Mouse (Mus musculus) urinary bladder, postnatal 0 days (tissue): ENCODE results near the gene Ank3. TPM values are rescaled to one million over a fixed set of nuclear protein-coding genes. Genes with fewer than 3 reads are reported as not detected.

Experiments used
- polyA plus RNA-seq: library from polyadenylated mRNA; unstranded; fragments of >200 nt; fragmentation: Nextera tagmentation; extraction: Ambion mirVana; gene quantifications from 2 replicates; pipeline ENCODE4 v1.2.1, GENCODE M21; 2015

Gene Ank3
- polyA plus RNA-seq: 22.3 and 27.6 TPM in 2 replicates

GRCm38 (mm10) chr10:69398763-69399590 lies at the start of gene Ank3:
TSS of gene Ank3 (plus strand) at chr10:69398773.

DNA sequence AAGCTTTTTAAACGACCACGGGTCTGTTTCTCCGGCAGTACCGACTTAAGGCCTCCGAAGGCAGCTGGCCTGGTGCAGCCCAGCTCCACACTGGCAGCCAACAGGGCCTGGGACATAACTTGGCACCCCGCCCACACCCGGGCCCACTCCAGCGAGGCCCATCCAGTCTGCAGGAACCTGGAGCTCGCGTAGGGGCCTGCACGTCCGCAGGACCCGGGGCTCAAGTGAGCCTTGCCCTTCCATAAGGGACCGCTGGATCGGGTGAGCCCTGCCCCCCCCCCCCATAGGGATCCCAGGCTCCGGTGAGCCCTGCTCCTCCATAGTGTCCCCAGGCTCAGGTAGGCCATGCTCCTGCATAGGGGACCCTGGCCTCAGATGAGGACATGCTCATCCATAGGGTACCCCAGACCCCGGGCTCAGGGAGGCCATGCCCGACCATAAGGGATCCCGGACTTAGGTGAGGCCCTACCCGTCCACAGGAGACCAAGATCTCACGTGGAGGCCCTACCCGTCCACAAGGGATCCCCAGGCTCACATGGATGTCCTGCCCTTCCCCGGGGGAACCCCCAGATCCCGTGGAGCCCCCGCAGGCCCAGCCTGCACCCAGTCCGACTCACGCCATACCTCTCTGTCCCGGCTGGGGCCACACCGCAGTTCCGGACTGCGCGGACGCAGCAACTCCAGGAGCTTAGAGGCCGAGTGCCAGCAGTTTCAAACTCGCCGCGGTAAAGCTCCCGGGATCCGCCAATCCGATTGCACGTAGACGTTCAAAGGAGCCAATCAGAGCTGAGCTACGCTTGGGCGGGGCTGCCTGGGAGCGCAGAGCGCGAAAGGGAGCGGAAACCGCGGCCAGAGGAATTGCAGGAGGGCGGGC lies 46.1 kb upstream of the Ank3 start, which contains the start of gene Cdk1:
Gene Cdk1, minus strand, starts transcription at position 727 of the 874 bp plus-strand sequence.

Other genes starting within 250 kb of the Ank3 start
- 20.0 and 21.6 TPM in 2 replicates for gene Rhobtb1, start 247.3 kb upstream of the Ank3 start, polyA plus RNA-seq
- gene A930033H14Rik, start 185.7 kb upstream of the Ank3 start, polyA plus RNA-seq: 1.8 and 2.3 TPM in 2 replicates
- 93.3 and 121 TPM in 2 replicates for gene Cdk1, start 45.8 kb upstream of the Ank3 start, polyA plus RNA-seq